Mouse (Mus musculus) cerebellum, adult 2 months (tissue): Measurements from ENCODE around the gene Eef2k.
"Not testable (repeated sequence)": the region's sequence is repeated elsewhere in the genome, so short reads cannot be mapped to it uniquely, and the experiment has no call there.

Experiments used
- CTCF ChIP-seq: fragments of 200-500 bp; IDR thresholded peaks from 2 replicates; pipeline ENCODE4 v1.5.1; 2011; ENCODE audit warnings: low read depth, mild to moderate bottlenecking, control low read depth, low read length, moderate library complexity, borderline replicate concordance; ENCODE audit not compliant: insufficient read depth
- POLR2A ChIP-seq: fragments of 200-500 bp; IDR thresholded peaks from 2 replicates; pipeline ENCODE4 v1.6.1; 2011; ENCODE audit warnings: low read length, control low read depth, borderline replicate concordance; ENCODE audit not compliant: insufficient read depth

DNA sequence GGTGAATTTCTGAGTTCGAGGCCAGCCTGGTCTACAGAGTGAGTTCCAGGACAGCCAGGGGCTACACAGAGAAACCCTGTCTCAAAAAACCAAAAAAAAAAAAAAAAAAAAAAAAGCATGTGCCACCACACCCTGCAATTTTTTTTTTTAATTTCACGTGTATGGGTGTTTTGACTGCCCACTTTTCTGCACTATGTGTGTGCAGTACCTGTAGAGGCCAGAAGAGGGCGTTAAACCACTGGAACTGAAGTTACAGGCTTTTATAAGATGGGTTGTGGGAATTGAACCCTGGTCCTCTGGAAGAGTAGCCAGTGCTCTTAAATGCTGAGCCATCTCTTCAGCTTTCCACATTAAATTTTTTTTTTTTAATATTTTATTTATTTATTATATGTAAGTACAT lies 67.5 kb downstream of the Eef2k start:
- TF ChIP-seq POLR2A, CTCF: not testable (repeated sequence)
